Mouse (Mus musculus) left cerebral cortex, postnatal 10 days (tissue): ENCODE data around the gene Lpar5. TPM values are rescaled to one million over a fixed set of nuclear protein-coding genes. Genes with fewer than 3 reads are reported as not detected.
A peak's percentile ranks its signal among the peaks of the same experiment; 100 is the strongest.
"Not testable (repeated sequence)": the region's sequence is repeated elsewhere in the genome, so short reads cannot be mapped to it uniquely, and the experiment has no call there.

Source experiments
- DNase-seq, 2 experiments: peaks; one replicate each; pipeline ENCODE4 v3.0.0; 2021 to 2022; ENCODE audit warnings: low spot score in 2 of 2, mixed read lengths in 1 of 2; ENCODE audit errors: extremely low spot score in 1 of 2
- intact Hi-C: fragments of 180-260 bp; cut with DNase I; formaldehyde crosslinking; loops from one replicate; pipeline ENCODE4 v1.15.1; 2025
- total RNA-seq, 2 experiments: library from RNA; stranded (reverse); gene quantifications; 2 replicates each; pipeline ENCODE4 v1.2.3; 2021

Lpar5 gene
- total RNA-seq: 1 to 10 TPM in 1 of 2 experiments, under 1 TPM in 1; 0.45 to 1.0 TPM

- DNase-seq: no peak
- intact Hi-C loops: no loop called here
Measured at GRCm38 (mm10) chr6:125067571-125067995, at the start of gene Lpar5. TSS of gene Lpar5 (plus strand) at chr6:125067920.

DNA sequence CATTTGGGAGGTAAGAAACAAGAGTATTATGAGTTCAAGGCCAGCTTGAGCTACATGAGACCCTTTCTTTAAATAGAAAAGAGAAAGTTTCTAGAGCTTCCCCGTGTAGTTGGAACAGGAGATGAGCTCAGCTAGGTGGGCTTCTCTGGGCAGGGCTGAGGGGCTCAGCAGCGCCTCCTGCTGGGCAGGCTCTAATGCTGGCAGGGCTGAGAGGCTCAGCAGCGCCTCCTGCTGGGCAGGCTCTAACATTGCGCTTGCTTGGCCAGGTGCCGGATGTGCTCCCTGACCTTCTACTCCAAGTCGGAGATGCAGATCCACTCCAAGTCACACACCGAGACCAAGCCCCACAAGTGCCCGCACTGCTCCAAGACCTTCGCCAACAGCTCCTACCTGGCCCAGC is 37.2 kb upstream of the Lpar5 start:
- intact Hi-C loops: not testable (repeated sequence)
- DNase-seq: peak in 1 of 2 experiments; percentile 69

DNA sequence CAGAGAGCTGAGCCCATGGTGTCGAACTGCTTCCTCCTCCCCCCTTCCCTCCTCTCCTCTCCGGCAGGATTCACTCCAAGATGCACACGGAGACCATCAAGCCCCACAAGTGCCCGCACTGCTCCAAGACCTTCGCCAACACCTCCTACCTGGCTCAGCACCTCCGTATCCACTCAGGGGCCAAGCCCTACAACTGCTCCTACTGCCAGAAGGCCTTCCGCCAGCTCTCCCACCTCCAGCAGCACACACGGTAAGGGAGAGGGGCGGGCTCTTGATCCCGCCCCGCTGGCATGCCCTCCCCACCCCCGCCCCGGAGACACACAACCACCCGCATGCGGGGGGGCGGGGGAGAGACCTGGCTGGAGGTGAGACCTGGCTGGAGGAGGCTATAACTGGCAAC is 36.1 kb upstream of the Lpar5 start:
- intact Hi-C loops: no loop called here
- DNase-seq: no peak

DNA sequence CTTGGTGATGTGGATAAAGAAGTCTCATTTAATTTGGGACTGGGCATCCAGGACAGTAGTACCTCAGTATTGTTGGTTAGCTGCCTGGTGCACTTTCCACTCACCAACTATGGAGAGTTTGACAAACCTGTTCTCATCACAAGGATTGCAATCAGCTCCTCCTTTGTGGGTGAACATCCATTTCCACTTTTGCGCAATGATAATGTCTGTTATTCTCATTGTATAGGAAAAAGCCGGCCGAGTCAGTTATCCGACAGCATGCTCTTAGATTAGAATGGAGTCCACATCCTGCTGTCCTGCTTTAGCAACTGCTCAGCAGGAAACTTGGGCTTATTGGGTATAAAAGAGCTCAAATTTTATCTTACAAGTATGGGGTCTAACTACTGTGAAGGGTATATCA is 29.1 kb upstream of the Lpar5 start:
- intact Hi-C loops: no loop called here
- no peak for DNase-seq

- intact Hi-C loops: no loop called here
- no peak for DNase-seq
Measured at GRCm38 (mm10) chr6:125039131-125039530, 28.6 kb upstream of the Lpar5 start.

- intact Hi-C loops: no loop called here
- peak; percentile 93 for DNase-seq
Measured at GRCm38 (mm10) chr6:125039533-125040153, 28.1 kb upstream of the Lpar5 start, which contains the start of gene Ing4. TSS of gene Ing4 (plus strand) at chr6:125039760.

- intact Hi-C loops: no loop called here
- DNase-seq: no peak
Measured at GRCm38 (mm10) chr6:125040221-125040620, 27.5 kb upstream of the Lpar5 start.

DNA sequence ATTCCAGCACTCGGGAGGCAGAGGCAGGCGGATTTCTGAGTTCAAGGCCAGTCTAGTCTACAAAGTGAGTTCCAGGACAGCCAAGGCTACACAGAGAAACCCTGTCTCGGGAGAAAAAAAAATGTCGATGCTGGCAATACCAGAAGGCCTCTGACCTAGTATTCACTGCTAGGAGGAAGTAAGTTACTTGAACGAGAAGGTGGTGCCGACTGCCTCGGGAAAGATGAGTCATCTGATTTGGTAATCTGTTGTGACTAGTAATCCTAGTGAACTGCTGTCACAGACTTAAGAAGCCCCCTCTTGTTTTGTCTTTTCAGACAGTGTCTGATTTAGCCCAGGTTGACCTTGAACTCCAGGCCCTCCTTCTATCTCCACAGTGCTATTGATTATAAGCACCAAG is 26.7 kb upstream of the Lpar5 start:
- intact Hi-C loops: no loop called here
- no peak for DNase-seq

- DNase-seq: no peak
- intact Hi-C loops: no loop called here
Measured at GRCm38 (mm10) chr6:125042081-125042480, 25.6 kb upstream of the Lpar5 start.

- intact Hi-C loops: loop anchor here (2.0 kb wide), 1 partner anchor 36 kb away; no protein-coding TSS in a partner anchor
- peak; percentile 66 to 88 for DNase-seq
Measured at GRCm38 (mm10) chr6:125046691-125047090, 21.0 kb upstream of the Lpar5 start.

GRCm38 (mm10) chr6:125049678-125050077 is 18.0 kb upstream of the Lpar5 start, which contains the start of gene Acrbp:
TSS of gene Acrbp (plus strand) at chr6:125049689.
- no peak for DNase-seq
- intact Hi-C loops: no loop called here

GRCm38 (mm10) chr6:125051237-125051636 is 16.5 kb upstream of the Lpar5 start:
- intact Hi-C loops: no loop called here
- DNase-seq: no peak

GRCm38 (mm10) chr6:125061493-125061892 is 6.2 kb upstream of the Lpar5 start:
- no peak for DNase-seq
- intact Hi-C loops: no loop called here

DNA sequence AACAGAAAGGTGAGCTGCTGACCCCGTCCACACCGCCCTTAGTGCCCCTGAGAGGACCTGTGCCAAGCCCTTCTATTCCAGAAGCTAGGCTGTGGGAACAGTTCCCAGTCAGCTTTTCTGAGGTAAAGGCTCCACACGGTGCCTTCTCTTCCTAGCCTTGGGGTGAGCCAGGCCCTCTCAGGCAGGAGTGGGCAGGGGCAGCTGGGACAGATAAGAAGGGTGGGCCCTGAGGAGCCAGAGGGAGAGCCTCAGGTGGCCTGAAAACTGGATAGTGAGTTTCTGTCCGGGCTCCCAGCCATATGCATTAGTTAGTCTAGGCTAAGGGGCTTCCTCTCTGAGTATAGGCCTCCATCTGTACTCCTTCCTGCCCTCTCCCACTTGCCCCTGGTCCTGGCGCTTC is 5.2 kb upstream of the Lpar5 start:
- intact Hi-C loops: no loop called here

GRCm38 (mm10) chr6:125063906-125064305 is 3.8 kb upstream of the Lpar5 start:
- intact Hi-C loops: no loop called here
- no peak for DNase-seq

More for the DNA sequence above, 5.2 kb upstream of the Lpar5 start:
- DNase-seq: no peak

- DNase-seq, intact Hi-C loops: not testable (repeated sequence)
Measured at GRCm38 (mm10) chr6:125065223-125065622, 2.5 kb upstream of the Lpar5 start.

DNA sequence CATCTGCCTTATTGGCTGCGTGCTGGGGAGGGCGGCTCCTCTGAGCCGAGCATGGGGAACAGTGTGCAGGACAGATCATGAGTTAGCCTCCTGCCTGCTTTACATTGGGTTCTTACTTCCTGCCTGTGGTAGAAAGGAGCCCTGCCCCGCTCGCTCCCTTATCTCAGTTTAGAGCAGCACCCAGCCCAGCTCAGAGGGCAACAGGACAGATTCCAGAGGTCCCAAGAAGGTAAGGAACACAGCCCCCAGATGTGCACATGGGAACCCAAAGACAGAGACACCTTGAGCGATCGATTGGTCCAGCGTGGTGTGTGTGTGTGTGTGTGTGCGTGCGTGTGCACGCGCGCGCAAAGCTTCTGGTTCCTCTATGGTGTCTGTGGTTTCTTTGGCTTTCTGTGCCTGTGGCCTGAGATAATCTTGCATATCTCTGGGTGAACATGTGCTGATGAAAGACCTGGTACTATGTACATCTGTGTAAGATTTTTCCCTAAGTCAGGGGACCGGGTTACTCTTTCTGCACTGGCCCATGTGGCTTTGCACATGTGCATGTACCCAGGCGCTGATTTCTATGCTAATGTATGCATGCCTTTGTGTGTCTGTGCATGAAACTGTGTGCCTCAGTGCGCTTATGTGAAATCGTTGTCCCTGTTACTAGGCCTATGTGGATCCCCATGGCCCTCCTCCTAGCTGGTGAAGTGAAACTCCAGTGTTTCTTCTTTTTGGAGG is 3.6 kb downstream of the Lpar5 start:
- no peak for DNase-seq
- intact Hi-C loops: no loop called here

DNA sequence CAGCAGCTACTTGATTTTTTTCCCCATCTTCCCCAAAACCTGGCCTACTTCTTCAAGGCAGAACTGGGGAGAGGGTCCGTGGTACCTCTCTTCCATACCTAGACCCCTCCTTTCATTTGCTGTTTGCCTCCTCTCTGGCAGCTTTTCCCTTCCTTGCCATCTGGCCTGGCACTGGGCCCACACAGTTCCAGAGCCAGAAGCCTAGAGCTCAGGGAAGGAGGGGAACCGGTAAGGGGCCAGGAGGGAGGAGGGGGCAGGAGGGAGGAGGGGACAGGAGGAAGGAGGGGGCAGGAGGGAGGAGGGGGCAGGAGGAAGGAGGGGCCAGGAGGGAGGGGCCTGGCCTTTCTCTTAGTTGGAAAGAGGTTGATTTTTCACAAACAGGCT is 4.2 kb downstream of the Lpar5 start:
- peak; percentile 71 to 87 for DNase-seq
- intact Hi-C loops: no loop called here

DNA sequence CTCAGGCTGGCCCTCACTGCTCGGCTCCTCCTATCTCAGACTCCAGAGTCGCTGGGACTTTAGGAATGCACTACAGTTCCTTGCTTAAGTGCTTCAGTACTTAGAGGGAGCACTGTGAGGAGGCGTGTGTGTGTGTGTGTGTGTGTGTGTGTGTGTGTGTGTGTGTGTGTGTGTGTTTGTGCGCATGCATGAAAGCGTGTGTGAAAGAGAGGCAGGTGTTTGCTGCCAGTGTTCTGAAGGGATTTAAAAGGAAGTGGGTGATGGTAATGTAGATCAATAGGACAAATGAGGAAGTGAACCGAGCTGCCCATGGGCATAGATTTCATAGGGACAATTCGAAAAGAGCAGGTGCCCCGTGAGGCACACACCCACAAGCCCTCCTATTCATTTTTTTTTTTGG is 6.1 kb downstream of the Lpar5 start:
- DNase-seq: no peak
- intact Hi-C loops: no loop called here

DNA sequence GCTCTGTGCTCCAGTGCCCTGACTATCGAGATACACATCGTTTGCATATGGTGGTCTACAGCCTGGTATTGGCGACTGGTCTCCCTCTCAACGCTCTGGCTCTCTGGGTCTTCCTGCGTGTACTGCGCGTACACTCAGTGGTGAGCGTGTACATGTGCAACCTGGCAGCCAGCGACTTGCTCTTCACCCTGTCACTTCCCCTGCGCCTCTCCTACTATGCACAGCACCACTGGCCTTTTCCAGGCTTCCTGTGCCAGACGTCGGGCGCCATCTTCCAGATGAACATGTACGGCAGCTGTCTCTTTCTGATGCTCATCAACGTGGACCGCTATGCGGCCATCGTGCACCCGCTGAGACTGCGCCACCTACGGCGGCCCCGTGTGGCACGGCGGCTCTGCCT is 13.7 kb downstream of the Lpar5 start:
- intact Hi-C loops: loop anchor here (10.0 kb wide), 2 partner anchors 147 to 227 kb away; partner anchors contain the start of genes Mlf2 and P3h3
- no peak for DNase-seq
